Mouse (Mus musculus): ENCODE data around the gene Lrrc42. TPM values are rescaled to one million over a fixed set of nuclear protein-coding genes. Genes with fewer than 3 reads are reported as not detected.

Lrrc42 gene
- polyA plus RNA-seq, 1 experiment: 9.3 TPM

DNA sequence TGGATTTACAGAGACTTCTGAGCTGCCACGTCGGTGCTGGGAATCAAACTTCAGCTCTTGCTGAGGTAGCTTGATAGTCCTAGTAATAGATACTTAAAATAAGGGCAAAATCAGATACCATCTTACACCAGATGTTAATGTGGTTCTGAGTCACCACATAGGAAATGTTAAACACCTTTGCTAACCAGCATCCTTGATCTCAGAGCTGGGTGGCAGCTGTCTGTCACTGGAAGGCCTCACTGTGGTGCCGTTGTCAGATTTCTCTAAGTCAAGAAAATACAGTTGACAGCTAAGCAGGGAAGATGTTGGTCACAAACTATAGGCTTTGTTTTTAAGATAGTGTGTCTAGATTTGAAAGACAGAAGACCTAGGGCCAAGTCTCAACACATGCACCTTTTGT is 51.6 kb downstream of the Lrrc42 start:
- WGBS: 91% methylated on average over 3 of the region's 3 CpGs
- Histone ChIP-seq H3K27me3 (ENCODE audit: control insufficient read depth, insufficient read depth, low read length) (no peaks in the 10 kb centered on the region), H3K27ac (ENCODE audit: insufficient read depth, low read depth, low read length) (no peak overlapping the region), H3K36me3 (ENCODE audit: control insufficient read depth, insufficient read depth, low read length) (peaks cover 65% of the 10 kb centered on the region), H3K4me3 (ENCODE audit: low read depth, low read length) (no peak overlapping the region), H3K4me1 (ENCODE audit: control insufficient read depth, insufficient read depth, insufficient read length, low read length) (no peaks in the 10 kb centered on the region)
- TF ChIP-seq POLR2A (IDR thresholded peaks at IDR 0.05; ENCODE audit: low read depth, low read length) (no peak), CTCF (IDR thresholded peaks at IDR 0.05; ENCODE audit: extremely low read depth, insufficient read length, insufficient replicate concordance, low read depth, low read length) (no peak)

DNA sequence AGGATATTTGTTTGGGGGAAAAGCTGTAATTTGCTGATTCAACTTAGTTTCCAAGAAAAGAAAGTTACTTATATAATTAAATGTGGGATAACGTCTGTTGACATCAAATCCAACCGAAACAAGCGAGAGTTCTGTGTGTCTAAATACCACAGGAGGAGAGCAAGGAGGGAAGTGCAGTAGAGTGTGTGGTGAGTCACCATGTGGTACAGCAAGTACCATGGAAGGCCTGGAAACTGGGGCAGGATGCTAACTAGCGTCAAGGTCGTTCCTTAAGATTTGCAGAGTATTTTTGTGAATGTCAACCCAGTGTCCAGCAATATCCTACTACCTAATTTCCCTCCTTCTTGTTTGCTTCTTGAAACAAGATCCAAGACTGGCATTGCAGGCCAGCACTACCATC is 55.3 kb downstream of the Lrrc42 start:
- Histone ChIP-seq H3K4me1 (ENCODE audit: control insufficient read depth, insufficient read depth, insufficient read length, low read length) (no peaks in the 10 kb centered on the region), H3K4me3 (ENCODE audit: low read depth, low read length) (no peak overlapping the region), H3K36me3 (ENCODE audit: control insufficient read depth, insufficient read depth, low read length) (peaks cover 70% of the 10 kb centered on the region), H3K27me3 (ENCODE audit: control insufficient read depth, insufficient read depth, low read length) (no peaks in the 10 kb centered on the region), H3K27ac (ENCODE audit: insufficient read depth, low read depth, low read length) (no peak overlapping the region)
- 94% methylated on average over 5 of the region's 5 CpGs for WGBS
- TF ChIP-seq CTCF (IDR thresholded peaks at IDR 0.05; ENCODE audit: extremely low read depth, insufficient read length, insufficient replicate concordance, low read depth, low read length): no peak
- no peak for TF ChIP-seq POLR2A (IDR thresholded peaks at IDR 0.05; ENCODE audit: low read depth, low read length)

DNA sequence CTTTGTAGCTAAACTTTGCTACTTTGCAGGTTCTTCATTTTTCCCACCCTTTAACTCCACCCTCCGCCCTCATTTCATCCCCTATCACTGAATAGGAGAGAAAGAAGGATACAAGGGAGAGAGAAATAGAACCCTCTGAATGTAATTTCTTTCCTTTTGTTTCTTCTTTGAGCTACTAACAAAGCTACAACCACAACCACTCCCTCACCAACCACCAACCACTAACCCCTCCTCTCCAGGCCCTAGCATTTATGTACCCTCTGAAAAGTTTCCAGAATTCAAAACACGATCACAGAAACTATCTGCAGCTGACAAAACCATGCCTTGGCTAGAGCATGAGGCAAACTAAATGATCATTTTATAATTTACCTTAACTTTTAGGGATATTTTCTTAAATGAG is 56.9 kb downstream of the Lrrc42 start:
- Histone ChIP-seq H3K36me3 (ENCODE audit: control insufficient read depth, insufficient read depth, low read length) (peaks cover 66% of the 10 kb centered on the region), H3K4me3 (ENCODE audit: low read depth, low read length) (no peak overlapping the region), H3K4me1 (ENCODE audit: control insufficient read depth, insufficient read depth, insufficient read length, low read length) (no peaks in the 10 kb centered on the region), H3K27ac (ENCODE audit: insufficient read depth, low read depth, low read length) (no peak overlapping the region), H3K27me3 (ENCODE audit: control insufficient read depth, insufficient read depth, low read length) (no peaks in the 10 kb centered on the region)
- TF ChIP-seq POLR2A (IDR thresholded peaks at IDR 0.05; ENCODE audit: low read depth, low read length) (no peak), CTCF (IDR thresholded peaks at IDR 0.05; ENCODE audit: extremely low read depth, insufficient read length, insufficient replicate concordance, low read depth, low read length) (no peak)
- WGBS: 80% methylated on average over 2 of the region's 2 CpGs

DNA sequence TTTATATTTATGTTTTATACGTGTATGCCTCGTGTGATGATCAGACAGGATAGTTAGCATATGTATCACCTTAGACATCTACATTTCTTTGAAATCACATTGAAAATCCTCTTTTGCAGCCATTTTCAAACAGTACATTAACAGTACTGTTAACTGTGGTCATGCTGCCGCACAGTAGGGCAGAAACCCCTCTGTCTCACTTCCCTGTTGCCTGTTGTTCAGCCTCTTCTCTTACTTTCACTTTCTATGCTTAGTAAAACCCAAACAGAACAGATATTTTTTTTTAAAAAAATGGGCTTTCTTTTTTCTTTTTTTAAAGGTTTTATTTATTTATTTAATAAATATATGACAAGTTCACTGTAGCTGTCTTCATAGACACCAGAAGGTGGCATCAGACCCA is 59.5 kb downstream of the Lrrc42 start:
- TF ChIP-seq POLR2A (IDR thresholded peaks at IDR 0.05; ENCODE audit: low read depth, low read length): no peak
- no peak for TF ChIP-seq CTCF (IDR thresholded peaks at IDR 0.05; ENCODE audit: extremely low read depth, insufficient read length, insufficient replicate concordance, low read depth, low read length)
- Histone ChIP-seq H3K4me1 (ENCODE audit: control insufficient read depth, insufficient read depth, insufficient read length, low read length) (no peaks in the 10 kb centered on the region), H3K36me3 (ENCODE audit: control insufficient read depth, insufficient read depth, low read length) (peaks cover 66% of the 10 kb centered on the region), H3K27me3 (ENCODE audit: control insufficient read depth, insufficient read depth, low read length) (no peaks in the 10 kb centered on the region), H3K4me3 (ENCODE audit: low read depth, low read length) (no peak overlapping the region), H3K27ac (ENCODE audit: insufficient read depth, low read depth, low read length) (no peak overlapping the region)
- WGBS: 89% methylated on average over 3 of the region's 3 CpGs

- WGBS: 88% methylated on average over 3 of the region's 3 CpGs
- TF ChIP-seq CTCF (IDR thresholded peaks at IDR 0.05; ENCODE audit: extremely low read depth, insufficient read length, insufficient replicate concordance, low read depth, low read length): no peak
- H3K36me3 ChIP-seq (ENCODE audit: control insufficient read depth, insufficient read depth, low read length): peaks cover 34% of the 10 kb centered on the region
- H3K4me3 ChIP-seq (ENCODE audit: low read depth, low read length): no peak overlapping the region
- H3K27me3 ChIP-seq (ENCODE audit: control insufficient read depth, insufficient read depth, low read length): no peaks in the 10 kb centered on the region
- H3K4me1 ChIP-seq (ENCODE audit: control insufficient read depth, insufficient read depth, insufficient read length, low read length): peaks cover 12% of the 10 kb centered on the region
- H3K27ac ChIP-seq (ENCODE audit: insufficient read depth, low read depth, low read length): no peak overlapping the region
Measured at GRCm38 (mm10) chr4:107185703-107186102, 67.6 kb downstream of the Lrrc42 start.

Other genes starting within 250 kb of the Lrrc42 start
- 27.2 and 36.5 TPM in 2 replicates for gene Mrpl37, start 186.7 kb downstream of the Lrrc42 start, polyA plus RNA-seq (2012; rRNA removed)
- 1.8 and 2.5 TPM in 2 replicates for gene Cyb5rl, start 186.5 kb downstream of the Lrrc42 start, polyA plus RNA-seq (2012; rRNA removed)
- gene Cdcp2, start 156.6 kb downstream of the Lrrc42 start, polyA plus RNA-seq (2012; rRNA removed): not detected in 2 replicates
- gene Tmem59, start 75.1 kb downstream of the Lrrc42 start, polyA plus RNA-seq (2012; rRNA removed): 92.5 and 222 TPM in 2 replicates
- gene Tceanc2, start 74.4 kb downstream of the Lrrc42 start, polyA plus RNA-seq (2012; rRNA removed): 0.89 and 4.8 TPM in 2 replicates
- 0.18 and 1.1 TPM in 2 replicates for gene Ldlrad1, start 44.4 kb downstream of the Lrrc42 start, polyA plus RNA-seq (2012; rRNA removed)
- gene Hspb11, start 61 bp upstream of the Lrrc42 start, polyA plus RNA-seq (2012; rRNA removed): 0.65 TPM in 1 of 2 replicates, not detected in the other
- 18.6 and 73.4 TPM in 2 replicates for gene Dio1, start 53.6 kb upstream of the Lrrc42 start, polyA plus RNA-seq (2012; rRNA removed)
- 34.2 and 59.3 TPM in 2 replicates for gene Yipf1, start 60.8 kb upstream of the Lrrc42 start, polyA plus RNA-seq (2012; rRNA removed)
- 4.8 and 5.6 TPM in 2 replicates for gene Ndc1, start 114.3 kb upstream of the Lrrc42 start, polyA plus RNA-seq (2012; rRNA removed)
- gene Glis1, start 181.1 kb upstream of the Lrrc42 start, polyA plus RNA-seq (2012; rRNA removed): 0.10 and 1.0 TPM in 2 replicates